Mouse (Mus musculus): ENCODE measurements around the gene Frat2. TPM values are rescaled to one million over a fixed set of nuclear protein-coding genes. Genes with fewer than 3 reads are reported as not detected.

Frat2 gene
- polyA plus RNA-seq, 1 experiment, result 10.0 TPM

- no peak overlapping the region for H3K27ac ChIP-seq (ENCODE audit: insufficient read depth, low read length)
- H3K4me1 ChIP-seq (ENCODE audit: control insufficient read depth, insufficient read depth, low read length), result no peaks in the 10 kb centered on the region
- no peak for TF ChIP-seq EP300 (IDR thresholded peaks at IDR 0.05; ENCODE audit: insufficient read depth, low read depth, low read length)
- no peak for TF ChIP-seq CTCF (IDR thresholded peaks at IDR 0.05; ENCODE audit: low read depth, low read length)
- TF ChIP-seq POLR2A (IDR thresholded peaks at IDR 0.05; ENCODE audit: insufficient read depth, low read length), result no peak
- H3K27me3 ChIP-seq (ENCODE audit: control insufficient read depth, insufficient read depth, low read length, poor library complexity, severe bottlenecking), result no peaks in the 10 kb centered on the region
- H3K36me3 ChIP-seq (ENCODE audit: control insufficient read depth, insufficient read depth, low read length, poor library complexity, severe bottlenecking), result no peaks in the 10 kb centered on the region
- no peak overlapping the region for H3K9ac ChIP-seq (ENCODE audit: low read depth, poor library complexity, severe bottlenecking)
- no peaks in the 10 kb centered on the region for H3K9me3 ChIP-seq (replicated peaks; ENCODE audit: control insufficient read depth, insufficient read depth, low read length, poor library complexity, severe bottlenecking)
- no peak overlapping the region for H3K4me3 ChIP-seq (ENCODE audit: low read depth, low read length)
These were observed 11.2 kb downstream of the Frat2 start for GRCm38 (mm10) chr19:41836719-41837118.

GRCm38 (mm10) chr19:41835816-41836215 lies 12.1 kb downstream of the Frat2 start:
- H3K36me3 ChIP-seq (ENCODE audit: control insufficient read depth, insufficient read depth, low read length, poor library complexity, severe bottlenecking), result no peaks in the 10 kb centered on the region
- no peak overlapping the region for H3K9ac ChIP-seq (ENCODE audit: low read depth, poor library complexity, severe bottlenecking)
- H3K27ac ChIP-seq (ENCODE audit: insufficient read depth, low read length), result no peak overlapping the region
- H3K27me3 ChIP-seq (ENCODE audit: control insufficient read depth, insufficient read depth, low read length, poor library complexity, severe bottlenecking), result no peaks in the 10 kb centered on the region
- TF ChIP-seq POLR2A (IDR thresholded peaks at IDR 0.05; ENCODE audit: insufficient read depth, low read length) (no peak), EP300 (IDR thresholded peaks at IDR 0.05; ENCODE audit: insufficient read depth, low read depth, low read length) (no peak), CTCF (IDR thresholded peaks at IDR 0.05; ENCODE audit: low read depth, low read length) (no peak)
- no peaks in the 10 kb centered on the region for H3K4me1 ChIP-seq (ENCODE audit: control insufficient read depth, insufficient read depth, low read length)
- no peaks in the 10 kb centered on the region for H3K9me3 ChIP-seq (replicated peaks; ENCODE audit: control insufficient read depth, insufficient read depth, low read length, poor library complexity, severe bottlenecking)
- H3K4me3 ChIP-seq (ENCODE audit: low read depth, low read length), result no peak overlapping the region

GRCm38 (mm10) chr19:41835407-41835806 lies 12.5 kb downstream of the Frat2 start:
- H3K4me1 ChIP-seq (ENCODE audit: control insufficient read depth, insufficient read depth, low read length), result no peaks in the 10 kb centered on the region
- H3K27ac ChIP-seq (ENCODE audit: insufficient read depth, low read length), result no peak overlapping the region
- no peak overlapping the region for H3K4me3 ChIP-seq (ENCODE audit: low read depth, low read length)
- H3K27me3 ChIP-seq (ENCODE audit: control insufficient read depth, insufficient read depth, low read length, poor library complexity, severe bottlenecking), result no peaks in the 10 kb centered on the region
- no peak overlapping the region for H3K9ac ChIP-seq (ENCODE audit: low read depth, poor library complexity, severe bottlenecking)
- TF ChIP-seq POLR2A (IDR thresholded peaks at IDR 0.05; ENCODE audit: insufficient read depth, low read length) (no peak), EP300 (IDR thresholded peaks at IDR 0.05; ENCODE audit: insufficient read depth, low read depth, low read length) (no peak), CTCF (IDR thresholded peaks at IDR 0.05; ENCODE audit: low read depth, low read length) (no peak)
- no peaks in the 10 kb centered on the region for H3K36me3 ChIP-seq (ENCODE audit: control insufficient read depth, insufficient read depth, low read length, poor library complexity, severe bottlenecking)
- H3K9me3 ChIP-seq (replicated peaks; ENCODE audit: control insufficient read depth, insufficient read depth, low read length, poor library complexity, severe bottlenecking), result no peaks in the 10 kb centered on the region

GRCm38 (mm10) chr19:41832501-41833201 lies 15.3 kb downstream of the Frat2 start:
- TF ChIP-seq POLR2A (IDR thresholded peaks at IDR 0.05; ENCODE audit: insufficient read depth, low read length) (no peak), EP300 (IDR thresholded peaks at IDR 0.05; ENCODE audit: insufficient read depth, low read depth, low read length) (no peak), CTCF (IDR thresholded peaks at IDR 0.05; ENCODE audit: low read depth, low read length) (no peak)
- H3K27me3 ChIP-seq (ENCODE audit: control insufficient read depth, insufficient read depth, low read length, poor library complexity, severe bottlenecking), result no peaks in the 10 kb centered on the region
- H3K27ac ChIP-seq (ENCODE audit: insufficient read depth, low read length), result no peak overlapping the region
- no peaks in the 10 kb centered on the region for H3K4me1 ChIP-seq (ENCODE audit: control insufficient read depth, insufficient read depth, low read length)
- H3K4me3 ChIP-seq (ENCODE audit: low read depth, low read length), result no peak overlapping the region
- H3K9ac ChIP-seq (ENCODE audit: low read depth, poor library complexity, severe bottlenecking), result no peak overlapping the region
- no peaks in the 10 kb centered on the region for H3K9me3 ChIP-seq (replicated peaks; ENCODE audit: control insufficient read depth, insufficient read depth, low read length, poor library complexity, severe bottlenecking)
- no peaks in the 10 kb centered on the region for H3K36me3 ChIP-seq (ENCODE audit: control insufficient read depth, insufficient read depth, low read length, poor library complexity, severe bottlenecking)

- no peaks in the 10 kb centered on the region for H3K9me3 ChIP-seq (replicated peaks; ENCODE audit: control insufficient read depth, insufficient read depth, low read length, poor library complexity, severe bottlenecking)
- H3K4me3 ChIP-seq (ENCODE audit: low read depth, low read length), result peak overlapping the region; percentile 45
- TF ChIP-seq CTCF (IDR thresholded peaks at IDR 0.05; ENCODE audit: low read depth, low read length) (no peak), POLR2A (IDR thresholded peaks at IDR 0.05; ENCODE audit: insufficient read depth, low read length) (no peak), EP300 (IDR thresholded peaks at IDR 0.05; ENCODE audit: insufficient read depth, low read depth, low read length) (peak; percentile 57; the same call in 1 of the 2 replicates)
- H3K27ac ChIP-seq (ENCODE audit: insufficient read depth, low read length), result no peak overlapping the region
- no peak overlapping the region for H3K9ac ChIP-seq (ENCODE audit: low read depth, poor library complexity, severe bottlenecking)
- no peaks in the 10 kb centered on the region for H3K27me3 ChIP-seq (ENCODE audit: control insufficient read depth, insufficient read depth, low read length, poor library complexity, severe bottlenecking)
- H3K36me3 ChIP-seq (ENCODE audit: control insufficient read depth, insufficient read depth, low read length, poor library complexity, severe bottlenecking), result no peaks in the 10 kb centered on the region
- no peaks in the 10 kb centered on the region for H3K4me1 ChIP-seq (ENCODE audit: control insufficient read depth, insufficient read depth, low read length)
These were observed 16.1 kb downstream of the Frat2 start for GRCm38 (mm10) chr19:41831718-41832391.

GRCm38 (mm10) chr19:41831101-41831570 lies 16.8 kb downstream of the Frat2 start:
- TF ChIP-seq CTCF (IDR thresholded peaks at IDR 0.05; ENCODE audit: low read depth, low read length) (no peak), POLR2A (IDR thresholded peaks at IDR 0.05; ENCODE audit: insufficient read depth, low read length) (no peak), EP300 (IDR thresholded peaks at IDR 0.05; ENCODE audit: insufficient read depth, low read depth, low read length) (no peak)
- no peaks in the 10 kb centered on the region for H3K4me1 ChIP-seq (ENCODE audit: control insufficient read depth, insufficient read depth, low read length)
- no peaks in the 10 kb centered on the region for H3K27me3 ChIP-seq (ENCODE audit: control insufficient read depth, insufficient read depth, low read length, poor library complexity, severe bottlenecking)
- H3K36me3 ChIP-seq (ENCODE audit: control insufficient read depth, insufficient read depth, low read length, poor library complexity, severe bottlenecking), result no peaks in the 10 kb centered on the region
- no peaks in the 10 kb centered on the region for H3K9me3 ChIP-seq (replicated peaks; ENCODE audit: control insufficient read depth, insufficient read depth, low read length, poor library complexity, severe bottlenecking)
- peak overlapping the region; percentile 58 for H3K4me3 ChIP-seq (ENCODE audit: low read depth, low read length)
- no peak overlapping the region for H3K27ac ChIP-seq (ENCODE audit: insufficient read depth, low read length)
- H3K9ac ChIP-seq (ENCODE audit: low read depth, poor library complexity, severe bottlenecking), result peak overlapping the region; percentile 72
